Mouse (Mus musculus) kidney, postnatal 4 days (tissue): ENCODE measurements around the gene Sec31a.
A peak's percentile ranks its signal among the peaks of the same experiment; 100 is the strongest.
"Not testable (repeated sequence)": the region's sequence is repeated elsewhere in the genome, so short reads cannot be mapped to it uniquely, and the experiment has no call there.

ENCODE experiments used
- DNase-seq, 2 experiments: peaks; one replicate each; pipeline ENCODE4 v3.0.0; 2021; ENCODE audit warnings: mixed read lengths in 2 of 2

Gene Sec31a

GRCm38 (mm10) chr5:100415761-100416590, at the start of gene Sec31a:
Sec31a (minus strand) TSS chr5:100416234.
- peak; percentile 98 to 99 for DNase-seq

- DNase-seq = no peak
Measured at GRCm38 (mm10) chr5:100462374-100462773, 46.3 kb upstream of the Sec31a start.

GRCm38 (mm10) chr5:100461526-100461925, 45.5 kb upstream of the Sec31a start:
- no peak for DNase-seq

GRCm38 (mm10) chr5:100459468-100459867, 43.4 kb upstream of the Sec31a start:
- no peak for DNase-seq

GRCm38 (mm10) chr5:100451871-100452270, 35.8 kb upstream of the Sec31a start:
- no peak for DNase-seq

GRCm38 (mm10) chr5:100438796-100439195, 22.8 kb upstream of the Sec31a start:
- DNase-seq = no peak

GRCm38 (mm10) chr5:100437917-100438316, 21.9 kb upstream of the Sec31a start:
- DNase-seq = no peak

GRCm38 (mm10) chr5:100437086-100437485, 21.1 kb upstream of the Sec31a start:
- no peak for DNase-seq

- no peak for DNase-seq
Measured at GRCm38 (mm10) chr5:100430966-100431365, 14.9 kb upstream of the Sec31a start.

GRCm38 (mm10) chr5:100430076-100430390, 14.0 kb upstream of the Sec31a start:
- DNase-seq = no peak

- peak; percentile 92 to 96 for DNase-seq
Measured at GRCm38 (mm10) chr5:100429344-100430075, 13.5 kb upstream of the Sec31a start.

GRCm38 (mm10) chr5:100428734-100429343, 12.8 kb upstream of the Sec31a start:
- DNase-seq = no peak

- no peak for DNase-seq
Measured at GRCm38 (mm10) chr5:100428031-100428733, 12.1 kb upstream of the Sec31a start.

- no peak for DNase-seq
Measured at GRCm38 (mm10) chr5:100427276-100427675, 11.2 kb upstream of the Sec31a start.

GRCm38 (mm10) chr5:100425823-100426222, 9.8 kb upstream of the Sec31a start:
- not testable (repeated sequence) for DNase-seq

GRCm38 (mm10) chr5:100424252-100424651, 8.2 kb upstream of the Sec31a start:
- no peak for DNase-seq

GRCm38 (mm10) chr5:100423626-100424025, 7.6 kb upstream of the Sec31a start:
- no peak for DNase-seq

- no peak for DNase-seq
Measured at GRCm38 (mm10) chr5:100418861-100419260, 2.8 kb upstream of the Sec31a start.

GRCm38 (mm10) chr5:100418077-100418476, 2.0 kb upstream of the Sec31a start:
- no peak for DNase-seq

GRCm38 (mm10) chr5:100414474-100415196, 1.4 kb downstream of the Sec31a start:
- DNase-seq = no peak

- DNase-seq = no peak
Measured at GRCm38 (mm10) chr5:100412886-100413285, 3.1 kb downstream of the Sec31a start.

- DNase-seq = no peak
Measured at GRCm38 (mm10) chr5:100410281-100410680, 5.8 kb downstream of the Sec31a start.
